Mouse (Mus musculus) urinary bladder, postnatal 25 days (tissue): ENCODE measurements around the gene Gm11985.
A peak's percentile ranks its signal among the peaks of the same experiment; 100 is the strongest.

Experiments used
- DNase-seq: peaks from one replicate; pipeline ENCODE4 v3.0.0; 2022; ENCODE audit warnings: low spot score

Gene Gm11985

GRCm38 (mm10) chr11:7199736-7200392 is 11.5 kb upstream of the Gm11985 start:
- peak; percentile 56 for DNase-seq

- DNase-seq: no peak
Observed at GRCm38 (mm10) chr11:7198481-7199256, 10.3 kb upstream of the Gm11985 start.

GRCm38 (mm10) chr11:7198006-7198405 is 9.6 kb upstream of the Gm11985 start:
- no peak for DNase-seq

GRCm38 (mm10) chr11:7197491-7197941 is 9.1 kb upstream of the Gm11985 start, which contains the start of gene Igfbp1:
Gene Igfbp1 (plus strand): TSS chr11:7197782.
- no peak for DNase-seq

GRCm38 (mm10) chr11:7195312-7195685 is 6.9 kb upstream of the Gm11985 start:
- no peak for DNase-seq

GRCm38 (mm10) chr11:7194432-7195311 is 6.3 kb upstream of the Gm11985 start:
- DNase-seq: no peak

- DNase-seq: no peak
Observed at GRCm38 (mm10) chr11:7193134-7193533, 4.8 kb upstream of the Gm11985 start.

GRCm38 (mm10) chr11:7192710-7193109 is 4.3 kb upstream of the Gm11985 start:
- no peak for DNase-seq

GRCm38 (mm10) chr11:7187472-7187871 is 897 bp downstream of the Gm11985 start:
- no peak for DNase-seq

GRCm38 (mm10) chr11:7184420-7184819 is 3.9 kb downstream of the Gm11985 start:
- no peak for DNase-seq

- no peak for DNase-seq
Observed at GRCm38 (mm10) chr11:7182409-7183042, 5.8 kb downstream of the Gm11985 start.

- no peak for DNase-seq
Observed at GRCm38 (mm10) chr11:7179276-7179675, 9.1 kb downstream of the Gm11985 start.

- DNase-seq: no peak
Observed at GRCm38 (mm10) chr11:7178724-7179123, 9.6 kb downstream of the Gm11985 start.

GRCm38 (mm10) chr11:7173664-7174063 is 14.7 kb downstream of the Gm11985 start:
- DNase-seq: no peak

GRCm38 (mm10) chr11:7169645-7170044 is 18.7 kb downstream of the Gm11985 start:
- DNase-seq: no peak

- DNase-seq: no peak
Observed at GRCm38 (mm10) chr11:7164416-7164815, 24.0 kb downstream of the Gm11985 start.

GRCm38 (mm10) chr11:7161502-7162174 is 26.7 kb downstream of the Gm11985 start:
- DNase-seq: peak; percentile 12

GRCm38 (mm10) chr11:7160637-7161101 is 27.7 kb downstream of the Gm11985 start:
- DNase-seq: no peak

GRCm38 (mm10) chr11:7160146-7160545 is 28.2 kb downstream of the Gm11985 start:
- no peak for DNase-seq

GRCm38 (mm10) chr11:7158196-7158595 is 30.2 kb downstream of the Gm11985 start:
- DNase-seq: no peak

GRCm38 (mm10) chr11:7156427-7156826 is 31.9 kb downstream of the Gm11985 start:
- no peak for DNase-seq
